Mouse (Mus musculus) hindbrain, embryonic 11.5 days (tissue): ENCODE data around the gene Clcn6. TPM values are rescaled to one million over a fixed set of nuclear protein-coding genes. Genes with fewer than 3 reads are reported as not detected.

Source experiments
- ATAC-seq: fragments of 200-750 bp; cut with Nextera tagmentation; 2 replicates; pipeline ENCODE4 v1.8.0; 2017; ENCODE audit warnings: mild to moderate bottlenecking, moderate TSS enrichment, moderate library complexity; ENCODE audit not compliant: low FRiP score
- DNase-seq: peaks from one replicate; pipeline ENCODE4 v3.0.0-alpha.2; 2015; ENCODE audit warnings: low spot score
- H3K27ac ChIP-seq: fragments of 300-500 bp; sonication (generic); 2 replicates; pipeline ENCODE4 v1.5.1; 2014; ENCODE audit warnings: mild to moderate bottlenecking, low read depth, low read length
- H3K27me3 ChIP-seq: fragments of 300-500 bp; sonication (generic); 2 replicates; pipeline ENCODE4 v1.6.1; 2014; ENCODE audit warnings: mild to moderate bottlenecking, low read length, moderate library complexity, mixed read lengths; ENCODE audit not compliant: control insufficient read depth, insufficient read depth
- H3K36me3 ChIP-seq: fragments of 300-500 bp; sonication (generic); 2 replicates; pipeline ENCODE4 v1.6.1; 2014; ENCODE audit warnings: mild to moderate bottlenecking, low read length, moderate library complexity, mixed read lengths; ENCODE audit not compliant: control insufficient read depth, insufficient read depth
- H3K4me1 ChIP-seq: fragments of 300-500 bp; sonication (generic); replicated peaks from 2 replicates; pipeline ENCODE4 v1.6.1; 2014; ENCODE audit warnings: low read length, mixed read lengths; ENCODE audit not compliant: control insufficient read depth, insufficient read depth
- H3K4me2 ChIP-seq: fragments of 300-500 bp; sonication (generic); replicated peaks from 2 replicates; pipeline ENCODE4 v1.6.1; 2014; ENCODE audit warnings: mild to moderate bottlenecking, low read depth, low read length
- H3K4me3 ChIP-seq: fragments of 300-500 bp; sonication (generic); 2 replicates; pipeline ENCODE4 v1.5.1; 2014; ENCODE audit warnings: low read depth, low read length
- H3K9ac ChIP-seq: fragments of 300-500 bp; sonication (generic); 2 replicates; pipeline ENCODE4 v1.6.1; 2014; ENCODE audit warnings: low read depth, low read length
- H3K9me3 ChIP-seq: fragments of 300-500 bp; sonication (generic); 2 replicates; pipeline ENCODE4 v1.6.1; 2016; ENCODE audit warnings: low read length; ENCODE audit not compliant: control insufficient read depth
- WGBS: fragments of 180-500 bp; shearing (Covaris S2); extraction: QIAGEN DNeasy Blood & Tissue Kit; methylation state at CpG from one replicate; pipeline ENCODE4 v1.1.7; 2014; 5-methylcytosine and 5-hydroxymethylcytosine counted together
- polyA plus RNA-seq: library from polyadenylated mRNA; unstranded; fragments of >200 nt; fragmentation: Nextera tagmentation; extraction: Ambion mirVana; gene quantifications from 2 replicates; pipeline ENCODE4 v1.2.1, GENCODE M21; 2014

Gene Clcn6
- polyA plus RNA-seq, 1 experiment from 2014 or later = 26.2 TPM

- WGBS = 60% methylated on average over 5 of the region's 5 CpGs
- no peak for DNase-seq
- no peaks in the 10 kb centered on the region for H3K36me3 ChIP-seq
Measured at GRCm38 (mm10) chr4:148071508-148071907, 32.9 kb upstream of the Clcn6 start.

DNA sequence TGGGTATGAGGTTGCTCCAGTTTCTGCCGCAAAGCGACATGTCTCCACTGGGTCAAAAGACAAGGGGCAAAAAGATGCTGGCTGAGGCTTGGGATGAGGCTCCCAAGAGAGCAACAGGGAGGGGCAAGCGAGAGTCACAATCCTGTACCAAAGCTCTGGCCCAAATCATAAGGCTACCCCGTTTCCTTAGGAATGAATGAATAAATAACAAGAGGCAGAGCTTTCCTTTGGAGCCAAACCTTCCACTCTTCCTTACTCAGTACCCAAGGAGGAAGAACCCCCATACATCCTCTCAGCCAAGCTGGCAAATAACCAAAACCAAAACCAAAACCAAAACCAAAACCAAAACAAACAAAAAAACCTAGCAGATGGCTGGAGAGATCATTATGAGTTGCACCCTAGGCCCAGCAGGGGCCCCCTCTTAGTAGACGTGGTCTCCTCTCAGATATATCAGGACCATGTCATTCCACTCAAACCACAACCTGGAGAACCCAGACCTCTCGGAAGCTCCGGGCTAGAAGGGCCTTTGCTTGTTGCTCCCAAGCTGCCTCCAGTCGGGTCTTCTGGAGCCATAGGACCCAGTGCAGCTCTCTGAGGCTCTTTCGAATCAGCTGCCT lies 31.1 kb upstream of the Clcn6 start:
- DNase-seq = no peak
- Histone ChIP-seq H3K36me3 (no peaks in the 10 kb centered on the region), H3K4me3 (no peak overlapping the region), H3K27ac (no peak overlapping the region), H3K27me3 (no peaks in the 10 kb centered on the region), H3K9ac (no peak overlapping the region), H3K4me1 (no peaks in the 10 kb centered on the region), H3K4me2 (no peak overlapping the region), H3K9me3 (no peaks in the 10 kb centered on the region)
- 83% methylated on average over 9 of the region's 9 CpGs for WGBS
- ATAC-seq = no peak

More at GRCm38 (mm10) chr4:148071508-148071907, 32.9 kb upstream of the Clcn6 start:
- ATAC-seq = peak; percentile 18; the same call in 1 of the 2 replicates
- Histone ChIP-seq H3K9me3 (no peaks in the 10 kb centered on the region), H3K4me2 (no peak overlapping the region), H3K27me3 (no peaks in the 10 kb centered on the region), H3K9ac (no peak overlapping the region), H3K4me1 (no peaks in the 10 kb centered on the region), H3K27ac (no peak overlapping the region), H3K4me3 (no peak overlapping the region)

GRCm38 (mm10) chr4:148067346-148067745 lies 28.7 kb upstream of the Clcn6 start:
- Histone ChIP-seq H3K36me3 (no peaks in the 10 kb centered on the region), H3K27ac (no peak overlapping the region), H3K4me1 (no peaks in the 10 kb centered on the region), H3K9ac (no peak overlapping the region), H3K4me2 (no peak overlapping the region), H3K9me3 (no peaks in the 10 kb centered on the region), H3K27me3 (no peaks in the 10 kb centered on the region), H3K4me3 (no peak overlapping the region)
- ATAC-seq (no peak), DNase-seq (no peak)
- 90% methylated on average over 8 of the region's 8 CpGs for WGBS

DNA sequence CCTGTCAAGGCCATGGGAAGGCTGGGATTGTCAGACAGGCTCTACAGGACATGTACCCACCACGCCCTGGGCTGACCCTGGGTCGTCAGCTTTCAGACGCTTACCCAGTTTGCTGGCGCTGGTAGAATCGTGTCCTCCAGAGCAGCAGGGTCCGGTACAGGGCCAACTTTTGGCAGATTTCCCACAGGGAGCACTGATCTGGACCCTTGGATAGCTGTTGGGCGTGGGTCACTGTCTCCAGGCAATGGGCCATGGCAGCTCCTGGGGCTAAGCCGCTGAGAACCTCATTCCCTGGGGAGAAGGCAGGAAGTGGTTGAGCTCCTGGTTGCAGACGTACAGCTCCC lies 27.8 kb upstream of the Clcn6 start:
- DNase-seq (no peak), ATAC-seq (no peak)
- 31% methylated on average over 9 of the region's 9 CpGs for WGBS
- no peak overlapping the region for H3K27ac ChIP-seq
- H3K9me3 ChIP-seq = no peaks in the 10 kb centered on the region
- H3K27me3 ChIP-seq = no peaks in the 10 kb centered on the region
- H3K4me2 ChIP-seq = no peak overlapping the region
- no peak overlapping the region for H3K9ac ChIP-seq
- no peaks in the 10 kb centered on the region for H3K4me1 ChIP-seq
- H3K36me3 ChIP-seq = no peaks in the 10 kb centered on the region
- H3K4me3 ChIP-seq = no peak overlapping the region

DNA sequence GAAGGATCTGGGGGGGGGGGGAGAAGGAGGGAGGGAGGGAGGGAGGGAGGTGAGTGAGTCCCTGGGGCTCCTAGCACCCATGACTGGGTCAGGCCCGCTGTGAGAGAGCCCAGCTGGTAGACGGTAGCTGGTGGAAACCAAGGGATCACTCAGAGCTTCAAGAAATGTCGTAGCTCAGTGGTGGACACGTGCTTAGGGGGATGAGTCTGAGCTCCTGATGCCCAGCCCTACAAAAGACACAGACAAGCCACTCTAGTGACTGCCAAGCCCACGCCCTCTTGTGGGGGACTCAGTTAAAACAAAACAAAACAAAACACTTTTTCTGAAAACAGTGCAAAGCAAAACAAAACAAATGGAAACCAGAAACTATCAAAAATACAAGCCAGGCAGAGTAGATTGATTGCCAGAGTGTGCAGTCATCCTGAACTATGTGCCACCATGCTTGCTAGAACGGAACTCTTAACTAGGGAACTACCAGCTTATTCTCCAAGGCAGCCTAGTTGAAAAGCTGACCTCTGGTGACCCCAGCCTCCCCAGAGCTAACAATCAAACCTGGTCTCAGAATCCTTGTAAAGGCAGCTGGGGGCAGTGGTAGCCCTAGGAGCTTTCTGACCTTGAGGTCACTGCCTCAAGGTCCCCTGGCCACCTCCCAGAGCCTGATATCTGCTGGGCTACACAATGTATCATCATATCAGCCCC lies 27.2 kb upstream of the Clcn6 start:
- Histone ChIP-seq H3K4me2 (no peak overlapping the region), H3K9ac (no peak overlapping the region), H3K27me3 (no peaks in the 10 kb centered on the region), H3K36me3 (no peaks in the 10 kb centered on the region), H3K9me3 (no peaks in the 10 kb centered on the region), H3K4me3 (no peak overlapping the region), H3K4me1 (no peaks in the 10 kb centered on the region), H3K27ac (no peak overlapping the region)
- no peak for ATAC-seq
- no peak for DNase-seq
- WGBS = 39% methylated on average over 6 of the region's 6 CpGs

GRCm38 (mm10) chr4:148061086-148061480 lies 22.5 kb upstream of the Clcn6 start:
- no peaks in the 10 kb centered on the region for H3K27me3 ChIP-seq
- H3K9ac ChIP-seq = no peak overlapping the region
- WGBS = 90% methylated on average over 9 of the region's 9 CpGs
- no peak for DNase-seq
- H3K36me3 ChIP-seq = peaks cover 8% of the 10 kb centered on the region; the same call in 1 of the 2 replicates
- no peak for ATAC-seq
- no peaks in the 10 kb centered on the region for H3K4me1 ChIP-seq
- H3K27ac ChIP-seq = no peak overlapping the region
- no peak overlapping the region for H3K4me3 ChIP-seq
- no peak overlapping the region for H3K4me2 ChIP-seq
- no peaks in the 10 kb centered on the region for H3K9me3 ChIP-seq

GRCm38 (mm10) chr4:148060120-148061085 lies 21.8 kb upstream of the Clcn6 start:
- peak; percentile 51 for DNase-seq
- ATAC-seq = peak; percentile 46; the same call in 1 of the 2 replicates
- Histone ChIP-seq H3K4me3 (no peak overlapping the region), H3K4me1 (no peaks in the 10 kb centered on the region), H3K4me2 (no peak overlapping the region), H3K9me3 (no peaks in the 10 kb centered on the region), H3K36me3 (peaks cover 15% of the 10 kb centered on the region), H3K9ac (no peak overlapping the region), H3K27me3 (no peaks in the 10 kb centered on the region), H3K27ac (no peak overlapping the region)
- 52% methylated on average over 13 of the region's 13 CpGs for WGBS

DNA sequence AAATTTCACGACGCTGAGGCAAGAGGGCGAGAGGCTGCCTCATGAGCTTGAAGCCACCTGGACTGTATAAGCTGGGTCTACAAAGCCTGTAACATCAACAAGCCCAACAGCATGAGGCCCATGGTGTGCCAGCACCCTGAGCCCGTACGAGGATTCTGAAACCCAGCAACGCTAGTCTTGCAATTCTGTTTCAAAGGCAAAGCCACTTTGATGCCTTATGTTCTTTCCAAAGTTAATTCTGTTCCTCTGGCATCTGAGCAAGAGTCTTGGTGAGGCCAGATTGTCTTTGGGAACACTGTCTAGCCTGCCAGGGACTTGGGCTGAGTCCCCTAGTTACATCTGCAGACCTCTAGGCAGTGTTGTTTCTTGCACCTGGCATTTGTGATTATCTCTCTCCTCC lies 20.4 kb upstream of the Clcn6 start:
- 92% methylated on average over 6 of the region's 6 CpGs for WGBS
- H3K27me3 ChIP-seq = no peaks in the 10 kb centered on the region
- H3K4me3 ChIP-seq = no peak overlapping the region
- no peak overlapping the region for H3K9ac ChIP-seq
- H3K27ac ChIP-seq = no peak overlapping the region
- H3K4me1 ChIP-seq = no peaks in the 10 kb centered on the region
- H3K9me3 ChIP-seq = no peaks in the 10 kb centered on the region
- H3K36me3 ChIP-seq = peaks cover 17% of the 10 kb centered on the region
- H3K4me2 ChIP-seq = no peak overlapping the region
- DNase-seq (no peak), ATAC-seq (no peak)
